Mouse (Mus musculus) layer of hippocampus, adult 11-12 months (tissue): ENCODE results near the gene Spef2.

Experiments used
- DNase-seq: peaks from one replicate; pipeline ENCODE4 v3.0.0; 2022; ENCODE audit warnings: low spot score

The Spef2 gene

GRCm38 (mm10) chr15:9535200-9535599, 213.5 kb downstream of the Spef2 start:
- no peak for DNase-seq

DNA sequence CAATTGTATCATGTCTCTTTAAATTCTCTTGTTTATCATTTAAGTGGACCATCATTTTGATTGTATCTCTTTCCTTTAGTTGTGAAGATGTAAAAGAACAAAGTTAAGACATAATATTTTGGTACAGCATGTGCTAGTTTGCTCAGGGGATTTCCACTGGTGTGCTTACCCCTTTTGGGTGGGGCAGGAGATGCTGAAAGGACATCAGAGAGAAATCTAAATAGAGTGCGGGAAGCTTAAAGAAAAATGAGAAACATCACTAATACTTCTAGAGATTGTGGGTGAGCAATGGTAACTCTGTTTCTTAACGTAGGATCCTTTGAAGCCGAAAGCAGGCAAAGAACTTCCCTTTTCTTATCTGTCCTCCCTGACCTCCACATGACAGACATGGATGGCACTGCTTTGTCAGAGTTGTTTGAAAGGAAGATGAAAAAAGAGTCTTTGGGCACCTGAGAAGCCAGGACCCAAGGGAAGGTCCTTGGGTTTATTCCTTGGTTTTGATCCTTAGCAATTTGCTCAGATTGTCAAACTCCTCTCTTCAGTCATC, 215.2 kb downstream of the Spef2 start:
- no peak for DNase-seq

GRCm38 (mm10) chr15:9530076-9530475, 218.6 kb downstream of the Spef2 start, which contains the start of gene Il7r:
TSS of gene Il7r (minus strand) at chr15:9530176.
- DNase-seq = no peak

GRCm38 (mm10) chr15:9529646-9530045, 219.0 kb downstream of the Spef2 start:
- no peak for DNase-seq
